Mouse (Mus musculus) bone marrow macrophage, adult 2 months (primary cell): Measurements from ENCODE around the gene D17H6S53E. TPM values are rescaled to one million over a fixed set of nuclear protein-coding genes. Genes with fewer than 3 reads are reported as not detected.
A peak's percentile ranks its signal among the peaks of the same experiment; 100 is the strongest.

Experiments
- H3K27ac ChIP-seq: 2 replicates; pipeline ENCODE4 v1.5.1; 2012; ENCODE audit warnings: low read depth, low read length; ENCODE audit not compliant: insufficient read depth
- H3K4me1 ChIP-seq: 2 replicates; pipeline ENCODE4 v1.6.1; 2012; ENCODE audit warnings: low read length; ENCODE audit not compliant: control insufficient read depth, insufficient read depth
- H3K4me3 ChIP-seq: 2 replicates; pipeline ENCODE4 v1.5.1; 2012; ENCODE audit warnings: mild to moderate bottlenecking, low read length, moderate library complexity; ENCODE audit not compliant: insufficient read depth
- CTCF ChIP-seq: IDR thresholded peaks from 2 replicates; pipeline ENCODE4 v1.5.1; 2012; ENCODE audit warnings: low read depth, mild to moderate bottlenecking, low read length, moderate library complexity
- POLR2A ChIP-seq: IDR thresholded peaks from 2 replicates; pipeline ENCODE4 v1.6.1; 2012; ENCODE audit warnings: mild to moderate bottlenecking, low read depth, low read length, borderline replicate concordance
- polyA plus RNA-seq: library from polyadenylated mRNA; stranded (reverse); fragments of >200 nt; gene quantifications from 2 replicates; pipeline ENCODE4 v1.2.4, GENCODE M21; 2012; ENCODE audit not compliant: missing spikeins, insufficient read depth, insufficient read length

D17H6S53E gene
- polyA plus RNA-seq, 1 experiment = 30.4 TPM

- H3K4me3 ChIP-seq = no peak overlapping the region
- H3K4me1 ChIP-seq = peaks cover 26% of the 10 kb centered on the region
- TF ChIP-seq CTCF = no peak
- TF ChIP-seq POLR2A = no peak
- no peak overlapping the region for H3K27ac ChIP-seq
Observed at GRCm38 (mm10) chr17:35166352-35167035, 40.3 kb downstream of the D17H6S53E start.

- Histone ChIP-seq H3K27ac (no peak overlapping the region), H3K4me3 (no peak overlapping the region), H3K4me1 (peaks cover 29% of the 10 kb centered on the region)
- TF ChIP-seq CTCF (no peak), POLR2A (no peak)
Observed at GRCm38 (mm10) chr17:35167794-35168193, 41.6 kb downstream of the D17H6S53E start.

GRCm38 (mm10) chr17:35168541-35169207 lies 42.5 kb downstream of the D17H6S53E start:
- Histone ChIP-seq H3K4me3 (no peak overlapping the region), H3K4me1 (peaks cover 35% of the 10 kb centered on the region), H3K27ac (no peak overlapping the region)
- TF ChIP-seq CTCF (no peak), POLR2A (no peak)

GRCm38 (mm10) chr17:35172445-35173234 lies 46.5 kb downstream of the D17H6S53E start:
- Histone ChIP-seq H3K4me1 (peaks cover 41% of the 10 kb centered on the region), H3K27ac (peak overlapping the region; percentile 96), H3K4me3 (peak overlapping the region; percentile 78)
- TF ChIP-seq CTCF (peak; percentile 17; the same call in 1 of the 2 replicates), POLR2A (no peak)

- TF ChIP-seq POLR2A (no peak), CTCF (no peak)
- peaks cover 41% of the 10 kb centered on the region for H3K4me1 ChIP-seq
- H3K4me3 ChIP-seq = no peak overlapping the region
- peak overlapping the region; percentile 88 for H3K27ac ChIP-seq
Observed at GRCm38 (mm10) chr17:35173329-35173728, 47.2 kb downstream of the D17H6S53E start.

- no peak for TF ChIP-seq POLR2A
- TF ChIP-seq CTCF = no peak
- peak overlapping the region; percentile 88 for H3K27ac ChIP-seq
- H3K4me3 ChIP-seq = no peak overlapping the region
- H3K4me1 ChIP-seq = peaks cover 43% of the 10 kb centered on the region
Observed at GRCm38 (mm10) chr17:35174201-35174977, 48.2 kb downstream of the D17H6S53E start.

GRCm38 (mm10) chr17:35175382-35175781 lies 49.2 kb downstream of the D17H6S53E start:
- H3K4me3 ChIP-seq = no peak overlapping the region
- peak overlapping the region; percentile 88 for H3K27ac ChIP-seq
- no peak for TF ChIP-seq CTCF
- H3K4me1 ChIP-seq = peaks cover 43% of the 10 kb centered on the region

GRCm38 (mm10) chr17:35175968-35176367 lies 49.8 kb downstream of the D17H6S53E start, which contains the start of gene Aif1:
Gene Aif1 (minus strand): TSS chr17:35176068.
- H3K4me3 ChIP-seq = no peak within 1 kb of the TSS
- TF ChIP-seq CTCF = no peak
- TF ChIP-seq POLR2A = no peak
- peaks cover 41% of the 10 kb centered on the region for H3K4me1 ChIP-seq
- peak within 1 kb of the TSS; percentile 88 for H3K27ac ChIP-seq

Other genes starting within 250 kb of the D17H6S53E start
- 4.0 and 4.6 TPM in 2 replicates for gene Zbtb12, start 246.9 kb upstream of the D17H6S53E start, polyA plus RNA-seq
- gene Gm20547, start 244.3 kb upstream of the D17H6S53E start, polyA plus RNA-seq = 0.27 TPM in 1 of 2 replicates, not detected in the other
- gene C2, start 228.1 kb upstream of the D17H6S53E start, polyA plus RNA-seq = not detected in 2 replicates
- gene Ehmt2, start 227.9 kb upstream of the D17H6S53E start, polyA plus RNA-seq = 145 and 150 TPM in 2 replicates
- gene Slc44a4, start 211.9 kb upstream of the D17H6S53E start, polyA plus RNA-seq = not detected in 2 replicates
- gene Neu1, start 195.1 kb upstream of the D17H6S53E start, polyA plus RNA-seq = 73.6 and 73.9 TPM in 2 replicates
- 1.2 and 1.5 TPM in 2 replicates for gene Hspa1b, start 167.1 kb upstream of the D17H6S53E start, polyA plus RNA-seq
- gene Gm20481, start 156.5 kb upstream of the D17H6S53E start, polyA plus RNA-seq = not detected in 2 replicates
- 1.3 TPM in 2 replicates for gene Hspa1a, start 154.2 kb upstream of the D17H6S53E start, polyA plus RNA-seq
- gene Hspa1l, start 153.7 kb upstream of the D17H6S53E start, polyA plus RNA-seq = not detected in 2 replicates
- gene Lsm2, start 144.5 kb upstream of the D17H6S53E start, polyA plus RNA-seq = 37.1 and 44.0 TPM in 2 replicates
- 28.4 and 35.2 TPM in 2 replicates for gene Vars, start 125.4 kb upstream of the D17H6S53E start, polyA plus RNA-seq
- 0.31 and 0.34 TPM in 2 replicates for gene Vwa7, start 109.8 kb upstream of the D17H6S53E start, polyA plus RNA-seq
- gene Sapcd1, start 98.4 kb upstream of the D17H6S53E start, polyA plus RNA-seq = not detected in 2 replicates
- gene Msh5, start 79.6 kb upstream of the D17H6S53E start, polyA plus RNA-seq = 2.4 and 3.2 TPM in 2 replicates
- gene Clic1, start 76.4 kb upstream of the D17H6S53E start, polyA plus RNA-seq = 357 and 381 TPM in 2 replicates
- gene Ddah2, start 67.3 kb upstream of the D17H6S53E start, polyA plus RNA-seq = 9.0 and 10.9 TPM in 2 replicates
- not detected in 2 replicates for gene Ly6g6c, start 61.0 kb upstream of the D17H6S53E start, polyA plus RNA-seq
- not detected in 2 replicates for gene Mpig6b, start 60.2 kb upstream of the D17H6S53E start, polyA plus RNA-seq
- not detected in 2 replicates for gene Ly6g6e, start 49.5 kb upstream of the D17H6S53E start, polyA plus RNA-seq
- gene Ly6g6d, start 48.3 kb upstream of the D17H6S53E start, polyA plus RNA-seq = 1.0 TPM in 1 of 2 replicates, not detected in the other
- not detected in 2 replicates for gene Ly6g6f, start 40.8 kb upstream of the D17H6S53E start, polyA plus RNA-seq
- 39.8 and 40.7 TPM in 2 replicates for gene Abhd16a, start 37.1 kb upstream of the D17H6S53E start, polyA plus RNA-seq
- not detected in 2 replicates for gene Ly6g5c, start 18.1 kb upstream of the D17H6S53E start, polyA plus RNA-seq
- gene Ly6g5b, start 10.9 kb upstream of the D17H6S53E start, polyA plus RNA-seq = 0.54 and 0.92 TPM in 2 replicates
- gene Gpank1, start 4.9 kb upstream of the D17H6S53E start, polyA plus RNA-seq = 24.6 and 29.1 TPM in 2 replicates
- gene Csnk2b, start 4.3 kb upstream of the D17H6S53E start, polyA plus RNA-seq = 136 and 143 TPM in 2 replicates
- not detected in 2 replicates for gene Apom, start 5.7 kb downstream of the D17H6S53E start, polyA plus RNA-seq
- gene Bag6, start 8.8 kb downstream of the D17H6S53E start, polyA plus RNA-seq = 151 and 166 TPM in 2 replicates
- 136 and 162 TPM in 2 replicates for gene Prrc2a, start 38.5 kb downstream of the D17H6S53E start, polyA plus RNA-seq
- gene Aif1, start 49.7 kb downstream of the D17H6S53E start, polyA plus RNA-seq = 420 and 469 TPM in 2 replicates
- gene Lst1, start 62.1 kb downstream of the D17H6S53E start, polyA plus RNA-seq = 811 and 856 TPM in 2 replicates
- not detected in 2 replicates for gene Ltb, start 68.1 kb downstream of the D17H6S53E start, polyA plus RNA-seq
- gene Tnf, start 75.6 kb downstream of the D17H6S53E start, polyA plus RNA-seq = 11.9 and 12.8 TPM in 2 replicates
- gene Lta, start 79.0 kb downstream of the D17H6S53E start, polyA plus RNA-seq = not detected in 2 replicates
- gene Gm16181, start 94.5 kb downstream of the D17H6S53E start, polyA plus RNA-seq = not detected in 2 replicates
- 11.2 and 15.1 TPM in 2 replicates for gene Atp6v1g2, start 107.3 kb downstream of the D17H6S53E start, polyA plus RNA-seq
- gene Nfkbil1, start 109.4 kb downstream of the D17H6S53E start, polyA plus RNA-seq = 15.5 and 15.7 TPM in 2 replicates
- gene Ddx39b, start 115.4 kb downstream of the D17H6S53E start, polyA plus RNA-seq = 164 and 169 TPM in 2 replicates
- gene H2-D1, start 136.4 kb downstream of the D17H6S53E start, polyA plus RNA-seq = 2,808 and 2,856 TPM in 2 replicates
- gene H2-Q1, start 194.0 kb downstream of the D17H6S53E start, polyA plus RNA-seq = 0.63 and 0.80 TPM in 2 replicates
- gene H2-Q2, start 215.9 kb downstream of the D17H6S53E start, polyA plus RNA-seq = 0.91 and 1.2 TPM in 2 replicates